Mouse (Mus musculus) kidney, adult 18-20 months (tissue): ENCODE measurements around the gene Krtap19-9b.

Experiments used
- DNase-seq: peaks from one replicate; pipeline ENCODE4 v3.0.0; 2021

Krtap19-9b gene

DNA sequence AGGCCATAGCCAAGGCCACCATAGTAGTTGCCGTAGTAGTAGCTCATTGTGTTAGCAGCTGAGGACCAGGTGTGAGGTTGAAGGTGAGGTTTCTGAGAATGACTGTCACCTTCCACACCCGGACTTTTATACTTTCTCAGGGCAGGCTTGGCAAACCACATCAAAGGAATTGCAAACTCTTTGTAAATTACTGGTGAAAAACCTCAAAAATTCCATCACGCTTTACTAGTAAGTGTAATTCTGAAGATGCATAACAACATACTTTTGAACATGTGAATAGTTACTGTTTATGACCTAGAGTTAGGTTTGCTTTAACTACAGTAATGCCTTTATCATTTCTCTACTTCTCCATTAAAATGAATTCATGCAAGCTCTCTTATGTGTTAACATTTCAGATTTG lies at the start of gene Krtap19-9b:
TSS of gene Krtap19-9b (minus strand) at position 101 of the 400 bp plus-strand sequence.
- no peak for DNase-seq

DNA sequence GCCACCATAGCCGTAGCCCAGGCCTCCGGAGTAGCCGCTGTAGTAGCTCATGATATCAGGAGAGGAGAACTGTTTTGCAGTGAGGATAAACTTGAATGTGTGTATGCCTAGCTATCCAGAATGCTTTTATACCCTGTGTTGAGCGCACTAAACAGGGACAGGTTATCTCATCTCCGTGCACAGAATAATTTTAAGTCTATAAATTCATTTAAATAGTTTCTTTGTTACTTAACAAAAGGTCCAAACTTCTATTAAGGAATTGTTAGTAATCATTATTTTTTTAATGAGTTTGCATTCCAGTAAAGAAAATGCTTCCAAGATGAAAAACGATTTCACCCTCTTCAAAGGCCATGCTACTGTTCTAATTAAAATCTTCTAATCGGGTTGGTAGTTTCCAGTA lies 30.7 kb upstream of the Krtap19-9b start, which contains the start of gene Krtap16-3:
TSS of gene Krtap16-3 (minus strand) at position 101 of the 400 bp plus-strand sequence.
- DNase-seq = no peak

DNA sequence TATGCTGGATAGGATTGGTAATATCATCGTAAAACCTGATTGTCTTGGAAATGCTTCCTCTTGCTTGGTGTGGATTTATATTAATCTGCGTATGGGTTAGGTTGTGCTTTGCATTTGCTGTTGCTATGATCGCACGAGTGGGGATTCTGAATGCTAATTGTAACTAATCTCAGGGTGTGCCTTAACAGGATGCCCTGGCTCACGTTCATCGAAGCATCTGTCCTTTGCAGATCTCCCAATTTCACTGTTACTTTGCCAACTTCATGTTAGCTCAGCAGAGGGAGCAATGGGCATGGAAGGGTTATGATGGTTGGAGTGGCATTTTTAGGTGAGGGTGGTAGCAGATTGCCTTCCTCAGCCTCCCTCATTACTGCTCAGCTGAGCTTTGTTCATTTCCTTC lies 9.0 kb upstream of the Krtap19-9b start:
- DNase-seq = no peak

DNA sequence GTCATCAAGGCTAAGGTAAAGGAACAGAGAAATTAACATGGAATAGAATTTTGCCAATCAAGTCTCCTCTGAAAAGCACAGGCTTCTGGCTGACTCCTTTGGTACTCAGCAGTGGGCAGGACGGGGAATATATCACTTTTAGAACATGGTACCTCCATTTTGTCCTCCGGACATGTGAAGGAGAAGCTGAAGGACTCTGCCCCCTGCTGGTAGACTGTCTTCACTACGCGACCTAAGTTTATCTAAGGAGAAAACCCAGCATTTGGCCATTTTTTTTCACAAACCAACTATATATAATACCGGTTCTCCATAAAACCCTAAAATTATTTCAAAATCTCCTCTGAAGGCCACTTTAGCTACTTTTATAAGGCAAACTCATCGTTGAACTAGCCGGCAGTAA lies 6.2 kb upstream of the Krtap19-9b start:
- DNase-seq = no peak

GRCm38 (mm10) chr16:88896357-88896756 lies 35.7 kb downstream of the Krtap19-9b start, which contains the start of gene Krtap19-5:
Gene Krtap19-5 (minus strand): TSS chr16:88896457.
- DNase-seq = no peak

DNA sequence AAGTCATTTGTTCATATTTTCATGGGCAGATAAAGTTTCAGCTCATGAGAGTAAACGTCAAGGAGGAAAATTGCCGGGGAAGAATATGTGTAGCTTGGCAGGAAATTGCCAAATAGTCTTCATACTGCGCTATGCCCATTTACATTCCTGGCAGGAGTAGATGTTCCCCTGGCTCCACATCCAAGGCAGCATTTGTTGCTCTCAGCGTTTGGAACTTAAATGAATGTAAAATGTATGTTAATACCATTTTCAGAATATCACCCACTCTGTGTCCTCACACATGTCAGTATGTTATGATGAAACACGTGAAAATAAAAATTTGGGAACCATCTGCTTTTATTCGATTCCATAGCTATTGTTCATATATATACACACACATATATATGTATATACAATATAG lies 45.2 kb downstream of the Krtap19-9b start:
- DNase-seq = no peak

DNA sequence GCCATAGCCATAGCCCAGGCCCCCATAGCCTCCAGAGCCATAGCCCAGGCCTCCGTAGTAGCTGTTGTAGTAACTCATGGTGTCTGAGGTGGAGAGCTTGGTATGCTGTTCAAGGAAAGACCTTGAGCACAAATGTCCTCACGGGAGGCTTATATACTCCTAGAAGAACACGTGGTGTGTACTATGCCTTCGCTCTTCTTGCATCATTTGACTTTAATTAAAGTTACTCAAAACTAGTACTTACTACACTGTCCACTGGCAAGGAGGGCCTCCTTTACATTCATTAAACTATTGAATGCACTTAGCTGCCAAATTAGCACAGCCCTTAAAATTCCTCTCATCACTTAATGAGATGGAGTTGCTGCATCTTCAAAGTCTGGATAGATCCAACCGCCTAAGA lies 47.1 kb downstream of the Krtap19-9b start, which contains the start of gene Krtap19-4:
TSS of gene Krtap19-4 (minus strand) at position 101 of the 400 bp plus-strand sequence.
- DNase-seq = no peak
